Mouse (Mus musculus) midbrain, embryonic 15.5 days (tissue): ENCODE data around the gene Gxylt1. TPM values are rescaled to one million over a fixed set of nuclear protein-coding genes. Genes with fewer than 3 reads are reported as not detected.

ENCODE experiments used
- ATAC-seq: fragments of 200-750 bp; cut with Nextera tagmentation; replicated peaks from 2 replicates; pipeline ENCODE4 v1.8.0; 2017; ENCODE audit warnings: moderate TSS enrichment
- H3K27ac ChIP-seq: fragments of 300-500 bp; sonication (generic); 2 replicates; pipeline ENCODE4 v1.5.1; 2015; ENCODE audit warnings: mild to moderate bottlenecking, inconsistent platforms
- H3K27me3 ChIP-seq: fragments of 300-500 bp; sonication (generic); replicated peaks from 2 replicates; pipeline ENCODE4 v1.6.1; 2015; ENCODE audit warnings: inconsistent platforms
- H3K36me3 ChIP-seq: fragments of 300-500 bp; sonication (generic); replicated peaks from 2 replicates; pipeline ENCODE4 v1.6.1; 2015; ENCODE audit warnings: inconsistent platforms
- H3K4me1 ChIP-seq: fragments of 300-500 bp; sonication (generic); 2 replicates; pipeline ENCODE4 v1.6.1; 2015; ENCODE audit warnings: inconsistent platforms
- H3K4me2 ChIP-seq: fragments of 300-500 bp; sonication (generic); 2 replicates; pipeline ENCODE4 v1.6.1; 2015; ENCODE audit warnings: inconsistent platforms, mild to moderate bottlenecking, moderate library complexity
- H3K4me3 ChIP-seq: fragments of 300-500 bp; sonication (generic); 2 replicates; pipeline ENCODE4 v1.5.1; 2015; ENCODE audit warnings: mild to moderate bottlenecking, inconsistent platforms
- H3K9ac ChIP-seq: fragments of 300-500 bp; sonication (generic); 2 replicates; pipeline ENCODE4 v1.6.1; 2015; ENCODE audit warnings: mild to moderate bottlenecking, inconsistent platforms
- H3K9me3 ChIP-seq: fragments of 300-500 bp; sonication (generic); 2 replicates; pipeline ENCODE4 v1.6.1; 2016; ENCODE audit warnings: inconsistent platforms
- WGBS: fragments of 180-500 bp; shearing (Covaris S2); methylation state at CpG from one replicate; pipeline ENCODE4 v1.1.7; 2015; ENCODE audit warnings: mixed read lengths; 5-methylcytosine and 5-hydroxymethylcytosine counted together
- polyA plus RNA-seq: library from polyadenylated mRNA; unstranded; fragments of >200 nt; fragmentation: Nextera tagmentation; extraction: Ambion mirVana; gene quantifications from 2 replicates; pipeline ENCODE4 v1.2.1, GENCODE M21; 2015

The Gxylt1 gene
- polyA plus RNA-seq, 1 experiment from 2014 or later, result 7.3 TPM

- Histone ChIP-seq H3K36me3 (no peaks in the 10 kb centered on the region), H3K4me1 (peaks cover 26% of the 10 kb centered on the region), H3K4me2 (peak overlapping the region; percentile 92), H3K27me3 (no peaks in the 10 kb centered on the region), H3K9ac (peak overlapping the region; percentile 78), H3K4me3 (peak overlapping the region; percentile 83), H3K27ac (peak overlapping the region; percentile 91), H3K9me3 (no peaks in the 10 kb centered on the region)
- WGBS, result 43% methylated on average over 19 of the region's 19 CpGs
- no peak for ATAC-seq
These were observed 946 bp downstream of the Gxylt1 start for GRCm38 (mm10) chr15:93273788-93274678.

- WGBS, result 88% methylated on average over 9 of the region's 9 CpGs
- H3K4me1 ChIP-seq, result peaks cover 26% of the 10 kb centered on the region
- H3K27ac ChIP-seq, result no peak overlapping the region
- no peaks in the 10 kb centered on the region for H3K27me3 ChIP-seq
- no peak overlapping the region for H3K4me3 ChIP-seq
- no peak overlapping the region for H3K4me2 ChIP-seq
- no peaks in the 10 kb centered on the region for H3K36me3 ChIP-seq
- no peaks in the 10 kb centered on the region for H3K9me3 ChIP-seq
- no peak overlapping the region for H3K9ac ChIP-seq
- ATAC-seq, result no peak
These were observed 2.0 kb downstream of the Gxylt1 start for GRCm38 (mm10) chr15:93272948-93273347.

- Histone ChIP-seq H3K4me3 (no peak overlapping the region), H3K36me3 (no peaks in the 10 kb centered on the region), H3K27ac (no peak overlapping the region), H3K9me3 (no peaks in the 10 kb centered on the region), H3K27me3 (no peaks in the 10 kb centered on the region), H3K4me2 (no peak overlapping the region), H3K4me1 (peaks cover 19% of the 10 kb centered on the region), H3K9ac (no peak overlapping the region)
- 82% methylated on average over 9 of the region's 9 CpGs for WGBS
- no peak for ATAC-seq
These were observed 4.6 kb downstream of the Gxylt1 start for GRCm38 (mm10) chr15:93270289-93270855.

GRCm38 (mm10) chr15:93269572-93269971 is 5.4 kb downstream of the Gxylt1 start:
- ATAC-seq, result no peak

GRCm38 (mm10) chr15:93268001-93268400 is 7.0 kb downstream of the Gxylt1 start:
- no peak for ATAC-seq
- 98% methylated on average over 1 of the region's 1 CpGs for WGBS
- no peaks in the 10 kb centered on the region for H3K27me3 ChIP-seq
- no peaks in the 10 kb centered on the region for H3K36me3 ChIP-seq
- H3K9me3 ChIP-seq, result no peaks in the 10 kb centered on the region
- H3K4me3 ChIP-seq, result no peak overlapping the region
- H3K27ac ChIP-seq, result no peak overlapping the region
- no peak overlapping the region for H3K9ac ChIP-seq
- peaks cover 6% of the 10 kb centered on the region for H3K4me1 ChIP-seq
- H3K4me2 ChIP-seq, result no peak overlapping the region

More at GRCm38 (mm10) chr15:93269572-93269971, 5.4 kb downstream of the Gxylt1 start:
- Histone ChIP-seq H3K4me1 (peaks cover 19% of the 10 kb centered on the region), H3K9ac (no peak overlapping the region), H3K27ac (no peak overlapping the region), H3K36me3 (no peaks in the 10 kb centered on the region), H3K27me3 (no peaks in the 10 kb centered on the region), H3K4me2 (no peak overlapping the region), H3K4me3 (no peak overlapping the region), H3K9me3 (no peaks in the 10 kb centered on the region)
- 95% methylated on average over 7 of the region's 7 CpGs for WGBS

GRCm38 (mm10) chr15:93267479-93267878 is 7.5 kb downstream of the Gxylt1 start:
- Histone ChIP-seq H3K9ac (no peak overlapping the region), H3K27me3 (no peaks in the 10 kb centered on the region), H3K36me3 (no peaks in the 10 kb centered on the region), H3K4me3 (no peak overlapping the region), H3K9me3 (no peaks in the 10 kb centered on the region), H3K4me2 (no peak overlapping the region), H3K27ac (no peak overlapping the region), H3K4me1 (peaks cover 1% of the 10 kb centered on the region)
- WGBS, result 83% methylated on average over 8 of the region's 8 CpGs
- no peak for ATAC-seq

GRCm38 (mm10) chr15:93266361-93266760 is 8.6 kb downstream of the Gxylt1 start:
- Histone ChIP-seq H3K4me1 (no peaks in the 10 kb centered on the region), H3K27me3 (no peaks in the 10 kb centered on the region)

GRCm38 (mm10) chr15:93265728-93266127 is 9.3 kb downstream of the Gxylt1 start:
- no peaks in the 10 kb centered on the region for H3K36me3 ChIP-seq
- no peak overlapping the region for H3K4me3 ChIP-seq
- no peaks in the 10 kb centered on the region for H3K27me3 ChIP-seq
- ATAC-seq, result no peak
- H3K27ac ChIP-seq, result no peak overlapping the region
- WGBS, result 40% methylated on average over 2 of the region's 2 CpGs
- H3K4me2 ChIP-seq, result no peak overlapping the region
- no peak overlapping the region for H3K9ac ChIP-seq
- H3K4me1 ChIP-seq, result no peaks in the 10 kb centered on the region
- no peaks in the 10 kb centered on the region for H3K9me3 ChIP-seq

More at GRCm38 (mm10) chr15:93266361-93266760, 8.6 kb downstream of the Gxylt1 start:
- no peak for ATAC-seq
- Histone ChIP-seq H3K4me2 (no peak overlapping the region), H3K36me3 (no peaks in the 10 kb centered on the region), H3K27ac (no peak overlapping the region), H3K9ac (no peak overlapping the region), H3K9me3 (no peaks in the 10 kb centered on the region), H3K4me3 (no peak overlapping the region)
- WGBS, result 59% methylated on average over 16 of the region's 16 CpGs

GRCm38 (mm10) chr15:93265231-93265630 is 9.7 kb downstream of the Gxylt1 start:
- Histone ChIP-seq H3K9ac (no peak overlapping the region), H3K9me3 (no peaks in the 10 kb centered on the region), H3K36me3 (no peaks in the 10 kb centered on the region), H3K4me3 (no peak overlapping the region), H3K4me2 (no peak overlapping the region), H3K27me3 (no peaks in the 10 kb centered on the region), H3K27ac (no peak overlapping the region), H3K4me1 (no peaks in the 10 kb centered on the region)
- WGBS, result 82% methylated on average over 3 of the region's 3 CpGs
- ATAC-seq, result no peak

- Histone ChIP-seq H3K36me3 (no peaks in the 10 kb centered on the region), H3K4me1 (no peaks in the 10 kb centered on the region), H3K4me2 (no peak overlapping the region), H3K27ac (no peak overlapping the region), H3K9me3 (no peaks in the 10 kb centered on the region), H3K9ac (no peak overlapping the region), H3K4me3 (no peak overlapping the region), H3K27me3 (no peaks in the 10 kb centered on the region)
- 95% methylated on average over 3 of the region's 3 CpGs for WGBS
- ATAC-seq, result no peak
These were observed 10.8 kb downstream of the Gxylt1 start for GRCm38 (mm10) chr15:93264221-93264620.

- no peaks in the 10 kb centered on the region for H3K9me3 ChIP-seq
- no peak overlapping the region for H3K4me2 ChIP-seq
- H3K9ac ChIP-seq, result no peak overlapping the region
- no peak overlapping the region for H3K27ac ChIP-seq
- H3K4me3 ChIP-seq, result no peak overlapping the region
- no peaks in the 10 kb centered on the region; the same call in 1 of the 2 replicates for H3K36me3 ChIP-seq
- H3K27me3 ChIP-seq, result no peaks in the 10 kb centered on the region
- ATAC-seq, result no peak
- H3K4me1 ChIP-seq, result no peaks in the 10 kb centered on the region
- 81% methylated on average over 7 of the region's 7 CpGs for WGBS
These were observed 11.4 kb downstream of the Gxylt1 start for GRCm38 (mm10) chr15:93263566-93263965.

- H3K9ac ChIP-seq, result no peak overlapping the region
- H3K27ac ChIP-seq, result no peak overlapping the region
- H3K4me2 ChIP-seq, result no peak overlapping the region
- no peaks in the 10 kb centered on the region for H3K9me3 ChIP-seq
- no peak for ATAC-seq
- H3K27me3 ChIP-seq, result no peaks in the 10 kb centered on the region
- no peaks in the 10 kb centered on the region; the same call in 1 of the 2 replicates for H3K36me3 ChIP-seq
- WGBS, result 68% methylated on average over 5 of the region's 5 CpGs
- H3K4me3 ChIP-seq, result no peak overlapping the region
- no peaks in the 10 kb centered on the region for H3K4me1 ChIP-seq
These were observed 12.2 kb downstream of the Gxylt1 start for GRCm38 (mm10) chr15:93262818-93263217.
